Comparison of ENCODE assay signal across 19 mouse cellular contexts in genomic region chr12:103823826-103824225, GRCm38 (mm10). TPM values are rescaled to one million over a fixed set of nuclear protein-coding genes. Genes with fewer than 3 reads are reported as not detected.
DNase-seq lines count a peak whose midpoint lies in the region; ATAC-seq and TF ChIP-seq lines count a peak whose summit lies in the region.
"Not testable (repeated sequence)": the region's sequence is repeated elsewhere in the genome, so short reads cannot be mapped to it uniquely, and the experiment has no call there.
"Had no signal": no experiment of that assay in that cellular context is flagged by ENCODE, and none has a peak within 500 bp of the region (broad histone marks: within the 10 kb centered on the region; RNA-seq: fewer than 3 reads in every experiment).

No protein-coding gene starts in this region.

- ATAC-seq in liver, postnatal 0 days: 0 out of 2 replicates have a peak, but pooled peaks have one; percentile 40

- not testable (repeated sequence) for H3K4me3 ChIP-seq in liver, postnatal 0 days (ENCODE audit: low read depth, low read length)

- not testable (repeated sequence) for H3K9me3 ChIP-seq in liver, postnatal 0 days (ENCODE audit: low read length)

- not testable (repeated sequence) for H3K27ac ChIP-seq in liver, postnatal 0 days (ENCODE audit: low read depth)

- peak; percentile 20 to 40 for DNase-seq in adrenal gland, adult 18-20 months (ENCODE audit: low spot score in 2 of 2)
- DNase-seq in adrenal gland, postnatal 14 days: peak; percentile 66
- peak; percentile 1 for DNase-seq in gastrocnemius, adult 18-20 months (ENCODE audit: low spot score)
- DNase-seq in liver, postnatal 0 days: peak; percentile 61
- peak; percentile 5 for DNase-seq in lung, postnatal 14 days
- peak; percentile 5 for DNase-seq in ovary, postnatal 14 days (ENCODE audit: low spot score)
- peak; percentile 20 for DNase-seq in urinary bladder, adult 2 months (ENCODE audit: low spot score)

- TF ChIP-seq EP300 in liver, postnatal 0 days (IDR thresholded peaks at IDR 0.05; ENCODE audit: low read depth): not testable (repeated sequence)

- not testable (repeated sequence) for H3K4me1 ChIP-seq in liver, postnatal 0 days (ENCODE audit: insufficient read depth)

- WGBS in liver, postnatal 0 days (ENCODE audit: insufficient replicate concordance): 48% methylated on average over 5 of the region's 5 CpGs

- TF ChIP-seq CTCF in liver, postnatal 0 days (IDR thresholded peaks at IDR 0.05; ENCODE audit: low read depth): not testable (repeated sequence)

- not testable (repeated sequence) for H3K4me2 ChIP-seq in liver, postnatal 0 days (ENCODE audit: low read depth, low read length)

- H3K9ac ChIP-seq in liver, postnatal 0 days (replicated peaks): not testable (repeated sequence)

- not testable (repeated sequence) for H3K27me3 ChIP-seq in liver, postnatal 0 days (ENCODE audit: insufficient read depth, low read length)

- not testable (repeated sequence) for H3K36me3 ChIP-seq in liver, postnatal 0 days (replicated peaks; ENCODE audit: insufficient read depth, low read length)

RNA-seq across cellular contexts. Expression of gene Serpina1b, which starts 6.3 kb away (rescaled TPM):
- 1 to 10 TPM in 1 of 2 experiments, under 1 TPM in 1; 0.54 to 3.0 TPM for total RNA-seq in adrenal gland, adult 18-20 months (2021)
- 53.3 and 891 TPM in 2 replicates for total RNA-seq in adrenal gland, postnatal 14 days (2021)
- total RNA-seq in gastrocnemius, adult 18-20 months (2021): 1 to 10 TPM in 1 of 2 experiments, not detected in 1; 2.7 TPM
- polyA plus RNA-seq in liver, postnatal 0 days (2015; fragmentation: Nextera tagmentation; extraction: Ambion mirVana): 3,088 and 3,105 TPM in 2 replicates
- polyA plus RNA-seq in urinary bladder, adult 2 months (2012; rRNA removed): 0.18 TPM in 1 of 2 replicates, not detected in the other
- total RNA-seq: forebrain, postnatal 0 days; gastrocnemius, adult 2 months; gastrocnemius, postnatal 25 days; granulocyte monocyte progenitor cell, adult 5-6 weeks had no signal
- polyA plus RNA-seq: CD4-positive, CD25-positive, alpha-beta regulatory T cell, adult 4 months; cerebellum, adult 2 months; embryonic facial prominence, embryonic 10.5 days; embryonic facial prominence, embryonic 14.5 days; forebrain, postnatal 0 days; G1E; hindbrain, embryonic 11.5 days had no signal

RNA-seq across cellular contexts. Expression of gene Serpina1a, which starts 39.5 kb away (rescaled TPM):
- under 1 TPM; 0.38 to 0.80 TPM for total RNA-seq in adrenal gland, adult 18-20 months (2021)
- total RNA-seq in adrenal gland, postnatal 14 days (2021): 22.0 and 362 TPM in 2 replicates
- under 1 TPM in 1 of 2 experiments, not detected in 1; 0.88 TPM for total RNA-seq in gastrocnemius, adult 18-20 months (2021)
- polyA plus RNA-seq in liver, postnatal 0 days (2015; fragmentation: Nextera tagmentation; extraction: Ambion mirVana): 2,837 and 2,905 TPM in 2 replicates
- 0.28 TPM in 1 of 2 replicates, not detected in the other for polyA plus RNA-seq in urinary bladder, adult 2 months (2012; rRNA removed)
- total RNA-seq: forebrain, postnatal 0 days; gastrocnemius, adult 2 months; gastrocnemius, postnatal 25 days; granulocyte monocyte progenitor cell, adult 5-6 weeks; heart, postnatal 36 days had no signal
- polyA plus RNA-seq: CD4-positive, CD25-positive, alpha-beta regulatory T cell, adult 4 months; cerebellum, adult 2 months; embryonic facial prominence, embryonic 10.5 days; embryonic facial prominence, embryonic 14.5 days; forebrain, embryonic 13.5 days; forebrain, postnatal 0 days; G1E; hindbrain, embryonic 11.5 days had no signal

RNA-seq across cellular contexts. Expression of gene Serpina1d, which starts 50.4 kb away (rescaled TPM):
- under 1 TPM; 0.29 to 0.73 TPM for total RNA-seq in adrenal gland, adult 18-20 months (2021)
- total RNA-seq in adrenal gland, postnatal 14 days (2021): 24.1 and 393 TPM in 2 replicates
- 1 to 10 TPM in 1 of 2 experiments, not detected in 1; 1.4 TPM for total RNA-seq in gastrocnemius, adult 18-20 months (2021)
- polyA plus RNA-seq in liver, postnatal 0 days (2015; fragmentation: Nextera tagmentation; extraction: Ambion mirVana): 2,720 and 2,731 TPM in 2 replicates
- not detected in 2 replicates for polyA plus RNA-seq in urinary bladder, adult 2 months (2012; rRNA removed)
- total RNA-seq: forebrain, postnatal 0 days; G1E; gastrocnemius, adult 2 months; gastrocnemius, postnatal 25 days; granulocyte monocyte progenitor cell, adult 5-6 weeks; heart, postnatal 36 days had no signal
- polyA plus RNA-seq: CD4-positive, CD25-positive, alpha-beta regulatory T cell, adult 4 months; cerebellum, adult 2 months; embryonic facial prominence, embryonic 10.5 days; embryonic facial prominence, embryonic 14.5 days; forebrain, embryonic 13.5 days; forebrain, postnatal 0 days; G1E; hindbrain, embryonic 11.5 days had no signal

Comparison
In these comparisons a context has a peak if more than half of its experiments do, and no peak if none do; other contexts are left out.
1. RNA of gene Serpina1b, which starts 6.3 kb away (total RNA-seq): 53.3 to 891 TPM in adrenal gland, postnatal 14 days; 0.54 to 3.0 TPM in adrenal gland, adult 18-20 months and 2.7 TPM in gastrocnemius, adult 18-20 months; every median in the first group is over 10 times any median in the second.
2. RNA of gene Serpina1a, which starts 39.5 kb away (total RNA-seq): 22.0 to 362 TPM in adrenal gland, postnatal 14 days; 0.88 TPM in gastrocnemius, adult 18-20 months and 0.38 to 0.80 TPM in adrenal gland, adult 18-20 months; every median in the first group is over 10 times any median in the second.
3. RNA of gene Serpina1d, which starts 50.4 kb away (total RNA-seq): 24.1 to 393 TPM in adrenal gland, postnatal 14 days; 1.4 TPM in gastrocnemius, adult 18-20 months and 0.29 to 0.73 TPM in adrenal gland, adult 18-20 months; every median in the first group is over 10 times any median in the second.
4. DNase-seq: peak in every context shown above with its lines; median percentile 66 in adrenal gland, postnatal 14 days; 61 in liver, postnatal 0 days; 30 in adrenal gland, adult 18-20 months; 20 in urinary bladder, adult 2 months; 5 in lung, postnatal 14 days; 5 in ovary, postnatal 14 days; 1 in gastrocnemius, adult 18-20 months.